Mouse (Mus musculus): ENCODE measurements around the gene Sar1b.
"Not testable (repeated sequence)": the region's sequence is repeated elsewhere in the genome, so short reads cannot be mapped to it uniquely, and the experiment has no call there.

DNA sequence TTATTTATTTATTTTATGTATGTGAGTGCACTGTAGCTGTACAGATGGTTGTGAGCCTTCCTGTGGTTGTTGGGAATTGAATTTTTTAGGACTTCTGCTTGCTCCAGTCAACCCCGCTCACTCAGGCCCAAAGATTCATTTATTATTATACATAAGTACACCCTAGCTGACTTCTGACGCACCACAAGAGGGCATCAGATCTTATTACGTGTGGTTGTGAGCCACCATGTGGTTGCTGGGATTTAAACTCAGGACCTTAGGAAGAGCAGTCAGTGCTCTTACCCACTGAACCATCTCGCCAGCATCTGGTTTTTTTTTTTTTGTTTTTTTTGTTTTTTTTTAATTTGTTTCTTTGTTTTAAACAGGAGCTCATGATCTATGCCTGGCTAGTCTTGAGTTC lies 26.2 kb downstream of the Sar1b start:
- TF ChIP-seq CTCF (IDR thresholded peaks at IDR 0.05; ENCODE audit: insufficient read depth, low read length); POLR2A (IDR thresholded peaks at IDR 0.05; ENCODE audit: borderline replicate concordance, extremely low read depth, low read depth, low read length): not testable (repeated sequence)

Measured in lung, adult 2 months (tissue).